Mouse (Mus musculus): ENCODE data around the gene Hoxd13. TPM values are rescaled to one million over a fixed set of nuclear protein-coding genes. Genes with fewer than 3 reads are reported as not detected.

The Hoxd13 gene
- total and polyA plus RNA-seq, 2 experiments from 2014 or later, result not detected

- Histone ChIP-seq H3K4me2 (ENCODE audit: low read depth, low read length, poor library complexity, severe bottlenecking) (no peak overlapping the region), H3K9me3 (ENCODE audit: low read length) (no peaks in the 10 kb centered on the region), H3K27me3 (ENCODE audit: insufficient read depth, low read length) (peaks cover 97% of the 10 kb centered on the region), H3K4me3 (ENCODE audit: low read depth, low read length) (no peak overlapping the region), H3K36me3 (ENCODE audit: insufficient read depth, low read length) (no peaks in the 10 kb centered on the region), H3K27ac (ENCODE audit: low read depth, low read length) (no peak overlapping the region), H3K4me1 (ENCODE audit: insufficient read depth, low read length) (no peaks in the 10 kb centered on the region), H3K9ac (replicated peaks; ENCODE audit: low read length, poor library complexity, severe bottlenecking) (no peak overlapping the region)
- WGBS, result 15% methylated on average over 4 of the region's 4 CpGs
- no peak for DNase-seq (ENCODE audit: low spot score)
- no peak for ATAC-seq (ENCODE audit: low FRiP score)
- TF ChIP-seq CTCF (IDR thresholded peaks at IDR 0.05), result no peak
Measured at GRCm38 (mm10) chr2:74685059-74685603, 17.0 kb downstream of the Hoxd13 start.

DNA sequence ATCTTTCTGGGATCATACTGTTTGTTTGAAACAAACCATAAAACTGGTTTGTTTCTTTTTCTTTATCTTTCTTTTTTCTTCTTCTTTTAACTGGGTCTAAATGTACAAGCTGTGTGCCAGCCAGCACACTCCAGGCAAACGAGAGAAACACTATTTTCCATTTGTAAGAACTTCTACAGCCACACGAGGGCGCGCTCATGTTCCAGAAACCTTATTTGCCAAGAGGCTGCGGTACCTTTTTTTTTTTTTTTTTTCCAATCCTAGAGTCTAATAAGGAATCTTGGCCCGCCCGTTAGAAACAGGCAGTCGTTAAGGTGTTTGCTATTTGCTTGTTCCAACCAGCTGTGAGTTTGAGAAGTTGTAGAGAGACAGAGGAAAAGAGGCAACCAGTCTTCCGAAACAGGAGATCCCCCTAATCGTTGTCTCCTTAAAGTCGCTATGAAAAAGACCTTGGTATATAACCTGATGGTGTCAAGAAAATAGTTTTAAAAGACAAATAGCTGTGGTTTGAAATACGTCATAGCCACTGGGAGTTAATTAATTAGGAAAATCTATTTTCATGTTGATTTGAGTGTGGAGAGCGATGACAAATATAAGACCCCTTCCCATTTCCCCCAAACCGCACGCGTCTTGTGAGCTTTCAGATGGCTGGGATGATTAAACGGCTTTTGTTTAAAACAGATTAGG, 18.3 kb downstream of the Hoxd13 start:
- no peak overlapping the region for H3K9ac ChIP-seq (replicated peaks; ENCODE audit: low read length, poor library complexity, severe bottlenecking)
- no peaks in the 10 kb centered on the region for H3K4me1 ChIP-seq (ENCODE audit: insufficient read depth, low read length)
- no peaks in the 10 kb centered on the region for H3K36me3 ChIP-seq (ENCODE audit: insufficient read depth, low read length)
- no peak overlapping the region for H3K27ac ChIP-seq (ENCODE audit: low read depth, low read length)
- 0 out of 2 replicates have a peak, but pooled peaks cover 3% of the 10 kb centered on the region for H3K9me3 ChIP-seq (ENCODE audit: low read length)
- peaks cover 95% of the 10 kb centered on the region for H3K27me3 ChIP-seq (ENCODE audit: insufficient read depth, low read length)
- TF ChIP-seq CTCF (IDR thresholded peaks at IDR 0.05), result peak; percentile 71
- no peak overlapping the region for H3K4me3 ChIP-seq (ENCODE audit: low read depth, low read length)
- DNase-seq (ENCODE audit: low spot score), result peak; percentile 72
- H3K4me2 ChIP-seq (ENCODE audit: low read depth, low read length, poor library complexity, severe bottlenecking), result no peak overlapping the region
- no peak for ATAC-seq (ENCODE audit: low FRiP score)
- WGBS, result 7% methylated on average over 17 of the region's 17 CpGs

GRCm38 (mm10) chr2:74686988-74687697, 19.0 kb downstream of the Hoxd13 start:
- Histone ChIP-seq H3K9ac (replicated peaks; ENCODE audit: low read length, poor library complexity, severe bottlenecking) (no peak overlapping the region), H3K4me1 (ENCODE audit: insufficient read depth, low read length) (no peaks in the 10 kb centered on the region), H3K36me3 (ENCODE audit: insufficient read depth, low read length) (no peaks in the 10 kb centered on the region), H3K9me3 (ENCODE audit: low read length) (0 out of 2 replicates have a peak, but pooled peaks cover 5% of the 10 kb centered on the region), H3K27me3 (ENCODE audit: insufficient read depth, low read length) (peaks cover 95% of the 10 kb centered on the region), H3K4me3 (ENCODE audit: low read depth, low read length) (no peak overlapping the region), H3K4me2 (ENCODE audit: low read depth, low read length, poor library complexity, severe bottlenecking) (no peak overlapping the region), H3K27ac (ENCODE audit: low read depth, low read length) (no peak overlapping the region)
- 2% methylated on average over 27 of the region's 27 CpGs for WGBS
- ATAC-seq (ENCODE audit: low FRiP score) (no peak), DNase-seq (ENCODE audit: low spot score) (no peak)
- TF ChIP-seq CTCF (IDR thresholded peaks at IDR 0.05), result no peak

DNA sequence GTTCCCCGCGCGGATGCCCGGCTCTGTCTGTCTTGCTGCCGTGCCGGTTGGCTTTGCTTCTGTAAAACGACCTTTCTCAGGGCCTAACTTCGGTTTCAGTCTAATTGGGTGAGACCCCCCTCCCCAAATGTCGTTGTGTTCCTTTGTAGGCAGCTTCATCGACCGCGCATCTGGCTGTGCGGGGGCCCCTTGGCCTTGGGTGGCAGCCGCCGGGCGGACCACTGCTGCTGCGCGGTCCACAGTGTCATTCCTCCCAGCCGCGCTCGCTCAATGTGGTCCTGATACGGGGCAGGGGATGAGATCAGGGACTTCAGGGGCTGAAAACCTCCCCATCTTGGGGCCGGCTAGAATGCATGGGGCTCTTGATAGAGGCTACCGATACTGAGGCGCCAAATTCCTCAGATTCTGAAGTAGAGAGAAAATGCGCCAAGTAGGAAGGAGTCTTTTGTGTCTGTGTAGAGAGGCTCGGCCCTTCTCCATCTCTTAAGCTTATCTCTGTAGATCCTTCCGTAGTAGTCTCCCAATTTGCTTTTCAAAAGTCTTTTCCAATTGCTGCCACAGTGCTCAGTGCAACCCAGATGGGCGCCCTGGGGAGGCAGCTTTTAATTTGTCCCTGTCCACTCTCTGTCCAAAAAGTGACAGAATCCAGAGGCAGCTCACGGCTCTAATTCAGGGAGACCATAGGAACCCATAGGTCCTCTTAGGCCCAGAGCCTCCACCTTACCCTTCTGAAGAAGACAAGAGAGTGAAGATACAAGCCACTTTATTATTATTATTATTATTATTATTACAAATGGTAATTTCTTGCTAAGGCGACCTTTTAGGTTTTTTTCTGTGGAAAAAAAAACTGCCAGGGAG, 19.8 kb downstream of the Hoxd13 start:
- TF ChIP-seq CTCF (IDR thresholded peaks at IDR 0.05), result no peak
- H3K9me3 ChIP-seq (ENCODE audit: low read length), result 0 out of 2 replicates have a peak, but pooled peaks cover 5% of the 10 kb centered on the region
- ATAC-seq (ENCODE audit: low FRiP score) (no peak), DNase-seq (ENCODE audit: low spot score) (no peak)
- no peak overlapping the region for H3K4me2 ChIP-seq (ENCODE audit: low read depth, low read length, poor library complexity, severe bottlenecking)
- no peak overlapping the region for H3K27ac ChIP-seq (ENCODE audit: low read depth, low read length)
- peaks cover 95% of the 10 kb centered on the region for H3K27me3 ChIP-seq (ENCODE audit: insufficient read depth, low read length)
- H3K36me3 ChIP-seq (ENCODE audit: insufficient read depth, low read length), result no peaks in the 10 kb centered on the region
- no peaks in the 10 kb centered on the region for H3K4me1 ChIP-seq (ENCODE audit: insufficient read depth, low read length)
- no peak overlapping the region for H3K4me3 ChIP-seq (ENCODE audit: low read depth, low read length)
- H3K9ac ChIP-seq (replicated peaks; ENCODE audit: low read length, poor library complexity, severe bottlenecking), result no peak overlapping the region
- WGBS, result under 1% methylated on average over 31 of the region's 31 CpGs

- Histone ChIP-seq H3K27ac (ENCODE audit: low read depth, low read length) (no peak overlapping the region), H3K36me3 (ENCODE audit: insufficient read depth, low read length) (no peaks in the 10 kb centered on the region), H3K4me2 (ENCODE audit: low read depth, low read length, poor library complexity, severe bottlenecking) (no peak overlapping the region), H3K27me3 (ENCODE audit: insufficient read depth, low read length) (peaks cover 95% of the 10 kb centered on the region), H3K9me3 (ENCODE audit: low read length) (0 out of 2 replicates have a peak, but pooled peaks cover 5% of the 10 kb centered on the region), H3K9ac (replicated peaks; ENCODE audit: low read length, poor library complexity, severe bottlenecking) (no peak overlapping the region), H3K4me3 (ENCODE audit: low read depth, low read length) (no peak overlapping the region), H3K4me1 (ENCODE audit: insufficient read depth, low read length) (no peaks in the 10 kb centered on the region)
- DNase-seq (ENCODE audit: low spot score), result no peak
- WGBS, result 6% methylated on average over 12 of the region's 12 CpGs
- ATAC-seq (ENCODE audit: low FRiP score), result no peak
- no peak for TF ChIP-seq CTCF (IDR thresholded peaks at IDR 0.05)
Measured at GRCm38 (mm10) chr2:74688795-74689573, 20.9 kb downstream of the Hoxd13 start.
